27 mouse cellular contexts compared by ENCODE assay signal in the genomic region with DNA sequence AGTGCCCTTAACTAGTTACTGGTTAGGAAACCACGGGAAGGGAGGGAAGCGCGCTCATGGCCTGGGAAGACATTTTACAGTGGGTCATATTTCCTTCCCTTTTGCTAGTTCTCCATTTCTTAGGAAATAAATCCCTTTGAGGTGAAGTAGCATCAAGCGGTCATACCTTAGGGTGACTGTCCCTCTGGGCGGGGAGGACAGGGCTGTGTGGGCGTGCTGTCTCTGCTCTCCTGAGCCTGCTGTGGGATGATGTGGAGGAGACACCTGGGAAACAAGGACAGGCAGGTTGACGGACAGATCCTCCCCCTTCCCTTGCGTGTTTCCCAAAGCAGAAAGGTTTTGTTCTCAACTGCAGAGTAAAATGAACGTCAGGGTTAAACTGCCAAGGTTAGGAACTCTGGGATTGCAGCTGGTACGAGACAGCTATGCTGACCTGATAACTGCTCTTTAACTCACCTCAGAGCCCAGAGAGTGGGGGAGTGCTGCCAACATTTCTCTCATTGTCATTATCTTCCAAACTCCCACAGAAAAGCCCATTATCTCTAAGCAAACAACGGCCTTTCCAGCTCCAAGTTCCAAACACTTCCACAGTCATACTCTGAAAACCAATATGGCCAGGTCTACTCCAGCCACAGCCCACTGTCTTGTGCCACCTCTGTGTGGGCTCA.
DNase-seq lines count a peak whose midpoint lies in the region; ATAC-seq and TF ChIP-seq lines count a peak whose summit lies in the region.
"Had no signal": no experiment of that assay in that cellular context is flagged by ENCODE, and none has a peak within 500 bp of the region (broad histone marks: within the 10 kb centered on the region; RNA-seq: fewer than 3 reads in every experiment).

No protein-coding gene starts in this region.

- ATAC-seq in forebrain, embryonic 16.5 days: no peak
- no peak for ATAC-seq in heart, embryonic 14.5 days (ENCODE audit: insufficient number of reproducible peaks, insufficient read depth, low FRiP score, low read depth)
- no peak for ATAC-seq in liver, postnatal 0 days
- no peak for ATAC-seq in liver, embryonic 12.5 days
- ATAC-seq in stomach, postnatal 0 days (ENCODE audit: low FRiP score, low TSS enrichment): no peak
- no peak for ATAC-seq in kidney, embryonic 16.5 days (ENCODE audit: low FRiP score, low TSS enrichment)
- ATAC-seq: activated CD4-positive, CD25-positive, alpha-beta regulatory T cell, adult 4 months; forebrain, embryonic 15.5 days; inflammation-experienced regulatory T-cells, adult 6 months; midbrain, embryonic 13.5 days had no signal

- no peak overlapping the region for H3K4me3 ChIP-seq in forebrain, embryonic 10.5 days
- H3K4me3 ChIP-seq in forebrain, embryonic 16.5 days (replicated peaks; ENCODE audit: low read length): no peak overlapping the region
- H3K4me3 ChIP-seq in heart, embryonic 14.5 days (ENCODE audit: control insufficient read depth in 1 of 2, insufficient read depth in 1 of 2, low read depth in 1 of 2, low read length in 2 of 2): no peak overlapping the region
- H3K4me3 ChIP-seq in liver, postnatal 0 days (ENCODE audit: low read depth, low read length): no peak overlapping the region
- no peak overlapping the region for H3K4me3 ChIP-seq in liver, embryonic 12.5 days
- H3K4me3 ChIP-seq in stomach, postnatal 0 days (ENCODE audit: low read depth, low read length): no peak overlapping the region
- no peak overlapping the region for H3K4me3 ChIP-seq in kidney, embryonic 16.5 days (ENCODE audit: low read length)
- H3K4me3 ChIP-seq: embryonic facial prominence, embryonic 12.5 days; forebrain, embryonic 15.5 days; hindbrain, embryonic 10.5 days; hindbrain, embryonic 15.5 days; limb, embryonic 15.5 days; midbrain, embryonic 13.5 days had no signal

- TF ChIP-seq CTCF in liver, postnatal 0 days (IDR thresholded peaks at IDR 0.05; ENCODE audit: low read depth): no peak
- no peak for TF ChIP-seq CTCF in stomach, postnatal 0 days (IDR thresholded peaks at IDR 0.05; ENCODE audit: low read depth)

- no peaks in the 10 kb centered on the region for H3K27me3 ChIP-seq in forebrain, embryonic 10.5 days (ENCODE audit: poor library complexity, severe bottlenecking)
- H3K27me3 ChIP-seq in forebrain, embryonic 16.5 days (replicated peaks; ENCODE audit: control insufficient read depth, insufficient read depth, low read length): no peaks in the 10 kb centered on the region
- no peaks in the 10 kb centered on the region for H3K27me3 ChIP-seq in heart, embryonic 14.5 days (ENCODE audit: control insufficient read depth, insufficient read depth, low read length)
- no peaks in the 10 kb centered on the region for H3K27me3 ChIP-seq in liver, postnatal 0 days (ENCODE audit: insufficient read depth, low read length)
- H3K27me3 ChIP-seq in liver, embryonic 12.5 days (replicated peaks): no peaks in the 10 kb centered on the region
- no peaks in the 10 kb centered on the region for H3K27me3 ChIP-seq in stomach, postnatal 0 days (ENCODE audit: control insufficient read depth, insufficient read depth, low read length)
- H3K27me3 ChIP-seq in kidney, embryonic 16.5 days (ENCODE audit: insufficient read depth, low read length): no peaks in the 10 kb centered on the region
- H3K27me3 ChIP-seq: CH12.LX; embryonic facial prominence, embryonic 12.5 days; forebrain, embryonic 15.5 days; hindbrain, embryonic 15.5 days; limb, embryonic 15.5 days; midbrain, embryonic 13.5 days had no signal

- intact Hi-C loops in heart, postnatal 10 days (cut with DNase I): no loop called here

- no peak overlapping the region for H3K4me2 ChIP-seq in forebrain, embryonic 16.5 days (ENCODE audit: low read length)
- H3K4me2 ChIP-seq in heart, embryonic 14.5 days (ENCODE audit: low read length): no peak overlapping the region
- no peak overlapping the region for H3K4me2 ChIP-seq in liver, postnatal 0 days (ENCODE audit: low read depth, low read length)
- H3K4me2 ChIP-seq in liver, embryonic 12.5 days: no peak overlapping the region
- no peak overlapping the region for H3K4me2 ChIP-seq in stomach, postnatal 0 days (replicated peaks; ENCODE audit: low read depth)
- no peak overlapping the region for H3K4me2 ChIP-seq in kidney, embryonic 16.5 days (replicated peaks; ENCODE audit: low read depth, low read length)
- H3K4me2 ChIP-seq: embryonic facial prominence, embryonic 12.5 days; forebrain, embryonic 15.5 days; hindbrain, embryonic 15.5 days; limb, embryonic 15.5 days; lung, embryonic 14.5 days; midbrain, embryonic 13.5 days had no signal

- H3K9ac ChIP-seq in forebrain, embryonic 16.5 days (replicated peaks; ENCODE audit: low read depth, low read length): no peak overlapping the region
- H3K9ac ChIP-seq in heart, embryonic 14.5 days (ENCODE audit: low read length): no peak overlapping the region
- H3K9ac ChIP-seq in liver, postnatal 0 days (replicated peaks): no peak overlapping the region
- H3K9ac ChIP-seq in liver, embryonic 12.5 days: no peak overlapping the region
- H3K9ac ChIP-seq in stomach, postnatal 0 days (ENCODE audit: low read length): no peak overlapping the region
- no peak overlapping the region for H3K9ac ChIP-seq in kidney, embryonic 16.5 days (replicated peaks; ENCODE audit: low read length)
- H3K9ac ChIP-seq: embryonic facial prominence, embryonic 12.5 days; forebrain, embryonic 15.5 days; hindbrain, embryonic 15.5 days; limb, embryonic 15.5 days; liver, embryonic 14.5 days; lung, embryonic 14.5 days; midbrain, embryonic 13.5 days had no signal

- WGBS in forebrain, embryonic 10.5 days: 91% methylated on average over 11 of the region's 11 CpGs
- 88% methylated on average over 11 of the region's 11 CpGs for WGBS in forebrain, embryonic 16.5 days
- 60% methylated on average over 11 of the region's 11 CpGs for WGBS in heart, embryonic 14.5 days
- 62% methylated on average over 11 of the region's 11 CpGs for WGBS in liver, postnatal 0 days (ENCODE audit: insufficient replicate concordance)
- WGBS in liver, embryonic 12.5 days (ENCODE audit: insufficient replicate concordance): 60% methylated on average over 11 of the region's 11 CpGs
- WGBS in stomach, postnatal 0 days: 77% methylated on average over 11 of the region's 11 CpGs
- 49% methylated on average over 11 of the region's 11 CpGs for WGBS in kidney, embryonic 16.5 days

- peaks cover 36% of the 10 kb centered on the region for H3K36me3 ChIP-seq in forebrain, embryonic 10.5 days (replicated peaks)
- H3K36me3 ChIP-seq in forebrain, embryonic 16.5 days (ENCODE audit: control insufficient read depth, insufficient read depth): peaks cover 10% of the 10 kb centered on the region
- peaks cover 26% of the 10 kb centered on the region for H3K36me3 ChIP-seq in heart, embryonic 14.5 days (ENCODE audit: control insufficient read depth, insufficient read depth, low read length)
- H3K36me3 ChIP-seq in liver, postnatal 0 days (replicated peaks; ENCODE audit: insufficient read depth, low read length): peaks cover 13% of the 10 kb centered on the region; the same call in 1 of the 2 replicates
- peaks cover 24% of the 10 kb centered on the region; the same call in 1 of the 2 replicates for H3K36me3 ChIP-seq in liver, embryonic 12.5 days
- peaks cover 8% of the 10 kb centered on the region; the same call in 1 of the 2 replicates for H3K36me3 ChIP-seq in stomach, postnatal 0 days (ENCODE audit: control insufficient read depth, insufficient read depth, low read length)
- peaks cover 28% of the 10 kb centered on the region for H3K36me3 ChIP-seq in kidney, embryonic 16.5 days (ENCODE audit: insufficient read depth, low read length)

- TF ChIP-seq EP300 in liver, postnatal 0 days (IDR thresholded peaks at IDR 0.05; ENCODE audit: low read depth): no peak
- TF ChIP-seq EP300 in stomach, postnatal 0 days (optimal IDR thresholded peaks at IDR 0.05): no peak

- DNase-seq in forebrain, embryonic 10.5 days (ENCODE audit: extremely low spot score, low spot score): peak; percentile 11
- DNase-seq in heart, postnatal 10 days: no peak
- peak; percentile 10 for DNase-seq in liver, postnatal 0 days
- DNase-seq in stomach, postnatal 0 days (ENCODE audit: low spot score): peak; percentile 12
- DNase-seq: adrenal gland, adult 2 months; cerebellum, adult 8-10 months; cerebellum, postnatal 25 days; kidney, adult 2 months; layer of hippocampus, postnatal 36 days; left cerebral cortex, postnatal 4 days; lung, embryonic 14.5 days; lung, postnatal 14 days had no signal

- H3K9me3 ChIP-seq in forebrain, embryonic 10.5 days: no peaks in the 10 kb centered on the region
- no peaks in the 10 kb centered on the region for H3K9me3 ChIP-seq in forebrain, embryonic 16.5 days (ENCODE audit: control insufficient read depth, low read length)
- H3K9me3 ChIP-seq in heart, embryonic 14.5 days (ENCODE audit: control insufficient read depth, low read length): no peaks in the 10 kb centered on the region
- no peaks in the 10 kb centered on the region for H3K9me3 ChIP-seq in liver, postnatal 0 days (ENCODE audit: low read length)
- H3K9me3 ChIP-seq in liver, embryonic 12.5 days (replicated peaks): no peaks in the 10 kb centered on the region
- no peaks in the 10 kb centered on the region for H3K9me3 ChIP-seq in stomach, postnatal 0 days (ENCODE audit: control insufficient read depth, low read length)
- no peaks in the 10 kb centered on the region for H3K9me3 ChIP-seq in kidney, embryonic 16.5 days (ENCODE audit: low read length)
- H3K9me3 ChIP-seq: embryonic facial prominence, embryonic 12.5 days; forebrain, embryonic 15.5 days; hindbrain, embryonic 10.5 days; hindbrain, embryonic 15.5 days; limb, embryonic 15.5 days; midbrain, embryonic 13.5 days had no signal

- no peaks in the 10 kb centered on the region for H3K4me1 ChIP-seq in forebrain, embryonic 10.5 days
- H3K4me1 ChIP-seq in forebrain, embryonic 16.5 days (replicated peaks; ENCODE audit: control insufficient read depth, insufficient read depth, low read length): peaks cover 3% of the 10 kb centered on the region; the same call in 1 of the 2 replicates
- H3K4me1 ChIP-seq in heart, embryonic 14.5 days (ENCODE audit: control insufficient read depth in 2 of 2, insufficient read depth in 2 of 2, low read length in 2 of 2): peaks cover 39 to 67% of the 10 kb centered on the region in 2 experiments
- H3K4me1 ChIP-seq in liver, postnatal 0 days (ENCODE audit: insufficient read depth): no peaks in the 10 kb centered on the region
- peaks cover 16% of the 10 kb centered on the region for H3K4me1 ChIP-seq in liver, embryonic 12.5 days
- no peaks in the 10 kb centered on the region for H3K4me1 ChIP-seq in stomach, postnatal 0 days (replicated peaks; ENCODE audit: control insufficient read depth, insufficient read depth)
- H3K4me1 ChIP-seq in kidney, embryonic 16.5 days (ENCODE audit: insufficient read depth, low read length): no peaks in the 10 kb centered on the region
- H3K4me1 ChIP-seq: embryonic facial prominence, embryonic 12.5 days; forebrain, embryonic 15.5 days; hindbrain, embryonic 10.5 days; hindbrain, embryonic 15.5 days; limb, embryonic 15.5 days; midbrain, embryonic 13.5 days had no signal

- no peak overlapping the region for H3K27ac ChIP-seq in forebrain, embryonic 10.5 days
- no peak overlapping the region for H3K27ac ChIP-seq in forebrain, embryonic 16.5 days (ENCODE audit: low read length)
- peak overlapping the region; percentile 73 to 97 for H3K27ac ChIP-seq in heart, embryonic 14.5 days (replicated peaks in 1 of 2; ENCODE audit: control insufficient read depth in 1 of 2, insufficient read depth in 1 of 2, low read depth in 2 of 2, low read length in 2 of 2)
- no peak overlapping the region for H3K27ac ChIP-seq in liver, postnatal 0 days (ENCODE audit: low read depth)
- no peak overlapping the region for H3K27ac ChIP-seq in liver, embryonic 12.5 days
- H3K27ac ChIP-seq in stomach, postnatal 0 days (replicated peaks): no peak overlapping the region
- no peak overlapping the region for H3K27ac ChIP-seq in kidney, embryonic 16.5 days (ENCODE audit: low read length)
- H3K27ac ChIP-seq: embryonic facial prominence, embryonic 12.5 days; forebrain, embryonic 15.5 days; hindbrain, embryonic 10.5 days; hindbrain, embryonic 15.5 days; kidney, postnatal 0 days; limb, embryonic 15.5 days; liver, embryonic 14.5 days; midbrain, embryonic 13.5 days had no signal

Comparison
In these comparisons a context has a peak if more than half of its experiments do, and no peak if none do; other contexts are left out.
1. DNase-seq: peak in forebrain, embryonic 10.5 days (single experiment), liver, postnatal 0 days (single experiment) and stomach, postnatal 0 days (single experiment); none in heart, postnatal 10 days (0 of 2).
2. H3K27ac ChIP-seq: peak in heart, embryonic 14.5 days (2 of 2); none in forebrain, embryonic 10.5 days (single experiment), forebrain, embryonic 16.5 days (single experiment), liver, postnatal 0 days (single experiment), liver, embryonic 12.5 days (single experiment), stomach, postnatal 0 days (single experiment) and kidney, embryonic 16.5 days (single experiment).